Mouse (Mus musculus) Patski (cell line): ENCODE results near the gene Abr. TPM values are rescaled to one million over a fixed set of nuclear protein-coding genes. Genes with fewer than 3 reads are reported as not detected.

Source experiments
- ATAC-seq: fragments of 100-300 bp; one replicate; pipeline ENCODE4 v1.8.0; 2021
- CTCF ChIA-PET: fragments of 350-600 bp; sonication (Branson Sonifier 250); formaldehyde crosslinking; loops from one replicate; lab custom pipeline; 2022; ENCODE audit warnings: inconsistent platforms; lab: Charles Lee
- POLR2A ChIA-PET: fragments of 350-600 bp; sonication (Branson Sonifier 250); formaldehyde crosslinking; loops from one replicate; lab custom pipeline; 2022; ENCODE audit warnings: antibody characterized with exemption, inconsistent platforms; lab: Charles Lee
- DNase-seq: peaks from one replicate; pipeline ENCODE4 v3.0.0-alpha.2; 2011; ENCODE audit warnings: low read depth, low spot score
- H3K27me3 ChIP-seq: fragments of 371-371 bp; one replicate; pipeline ENCODE4 v1.5.1; 2021
- CTCF ChIP-seq: fragments of 100-300 bp; IDR thresholded peaks from one replicate; pipeline ENCODE4 v1.5.1; 2021
- in situ Hi-C: fragments of 300-500 bp; cut with MboI; formaldehyde crosslinking; loops from 3 replicates; pipeline ENCODE4 v1.11.1; 2018; ENCODE audit warnings: low pct_unique_long_range_greater_than_20kb, mixed read lengths
- polyA plus RNA-seq: library from polyadenylated mRNA; unstranded; gene quantifications from one replicate; pipeline ENCODE4 v1.2.3, GENCODE M21; 2021

Abr gene
- polyA plus RNA-seq, 1 experiment from 2014 or later: 136 TPM

DNA sequence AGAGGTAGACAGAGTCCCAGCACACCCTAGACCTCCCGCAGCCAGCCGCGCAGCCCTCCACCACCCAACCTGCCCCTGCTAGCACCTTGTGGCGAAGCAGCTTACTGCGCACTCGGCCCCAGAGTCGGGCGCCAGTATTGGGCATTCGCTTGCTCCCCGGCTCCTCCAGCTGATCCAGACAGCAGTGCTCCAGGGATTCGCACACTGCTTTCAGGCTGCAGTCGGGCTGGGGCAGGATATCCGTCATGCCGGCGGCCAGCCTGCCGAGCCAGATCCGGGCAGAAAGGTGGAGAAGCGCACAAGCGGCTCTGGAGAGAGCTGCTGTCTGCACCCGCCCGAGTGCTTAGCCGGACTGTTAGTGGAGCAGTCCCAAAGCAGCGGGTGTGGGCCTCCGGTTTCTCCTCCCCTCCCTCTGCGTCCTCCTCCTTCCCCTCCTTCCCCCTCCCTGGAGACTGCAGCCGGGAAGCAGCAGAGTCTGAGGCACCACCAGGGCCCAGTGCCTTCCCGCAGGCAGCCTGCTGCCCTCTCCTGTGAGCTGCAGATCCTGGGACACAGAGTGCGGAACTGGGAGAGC lies 185.2 kb downstream of the Abr start:
- ATAC-seq: no peak
- no peak for TF ChIP-seq CTCF
- in situ Hi-C loops: no loop called here
- ChIA-PET POLR2A (no interaction called here), CTCF (interaction anchor here (0.7 kb wide), 1 partner anchor 10 kb away, joined by 3 read pairs; no protein-coding TSS in a partner anchor)
- DNase-seq: no peak
- H3K27me3 ChIP-seq: no peaks in the 10 kb centered on the region

DNA sequence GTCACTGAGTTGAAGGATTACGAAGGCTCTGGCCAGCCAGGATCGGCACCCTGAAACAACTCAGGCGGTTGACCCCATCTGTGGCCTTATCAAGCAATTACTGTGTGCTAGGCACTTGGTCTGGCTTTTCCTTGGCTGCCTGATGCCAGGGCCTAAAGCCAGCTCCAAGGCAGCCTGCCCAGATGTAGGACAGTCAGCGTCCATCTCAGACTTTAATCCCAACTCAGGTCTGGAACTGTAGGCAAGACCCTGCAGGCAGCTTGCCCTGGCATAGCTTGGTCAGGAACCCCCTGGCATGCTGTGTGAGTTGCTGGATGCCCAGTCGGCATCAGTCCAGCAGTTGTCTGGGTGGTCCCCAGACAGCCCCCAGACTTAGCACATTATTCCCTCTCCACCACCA lies 186.1 kb downstream of the Abr start:
- DNase-seq (no peak), ATAC-seq (no peak)
- H3K27me3 ChIP-seq: no peaks in the 10 kb centered on the region
- POLR2A ChIA-PET: no interaction called here
- CTCF ChIA-PET: no interaction called here
- TF ChIP-seq CTCF: no peak
- in situ Hi-C loops: no loop called here

DNA sequence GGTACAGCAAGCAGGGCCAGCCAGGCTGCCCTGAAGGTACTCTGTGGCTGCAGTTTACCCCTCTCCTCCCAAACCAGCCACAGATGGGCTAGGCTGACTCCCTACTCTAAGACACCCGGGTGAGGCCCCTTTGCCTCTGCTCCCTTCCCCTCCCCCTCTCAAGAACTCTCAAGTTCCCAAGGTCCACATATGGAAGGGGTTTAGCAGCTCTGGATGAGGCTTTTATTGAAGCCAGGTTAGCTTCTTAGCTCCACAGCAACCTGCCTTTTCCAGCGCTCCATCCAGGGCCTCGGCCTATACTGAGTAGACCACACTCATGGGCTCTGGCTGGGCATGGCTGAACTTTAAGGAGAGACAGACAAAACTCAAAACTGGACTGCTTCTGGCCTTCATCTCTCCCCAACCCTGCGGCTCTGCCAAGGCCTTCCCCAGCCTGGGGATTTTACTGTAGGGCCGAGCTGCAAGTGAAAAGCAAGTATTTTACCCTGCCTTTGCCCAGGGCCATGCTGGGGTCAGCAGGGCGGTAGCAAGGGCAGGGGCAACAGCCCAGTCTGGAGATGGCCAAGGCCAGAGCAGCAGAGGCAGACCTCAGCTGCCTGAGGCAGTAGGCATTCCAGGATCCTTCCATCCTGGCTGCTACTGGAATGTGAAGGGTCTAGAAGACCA lies 192.0 kb downstream of the Abr start:
- no peaks in the 10 kb centered on the region for H3K27me3 ChIP-seq
- POLR2A ChIA-PET: interaction anchor here (0.7 to 1.3 kb wide), 4 partner anchors 8 to 23 kb away, joined by 3 to 4 read pairs (median 4); no protein-coding TSS in a partner anchor
- DNase-seq (no peak), ATAC-seq (no peak)
- CTCF ChIA-PET: interaction anchor here (1.2 kb wide), 1 partner anchor 67 kb away, joined by 4 read pairs; no protein-coding TSS in a partner anchor
- in situ Hi-C loops: no loop called here
- no peak for TF ChIP-seq CTCF

DNA sequence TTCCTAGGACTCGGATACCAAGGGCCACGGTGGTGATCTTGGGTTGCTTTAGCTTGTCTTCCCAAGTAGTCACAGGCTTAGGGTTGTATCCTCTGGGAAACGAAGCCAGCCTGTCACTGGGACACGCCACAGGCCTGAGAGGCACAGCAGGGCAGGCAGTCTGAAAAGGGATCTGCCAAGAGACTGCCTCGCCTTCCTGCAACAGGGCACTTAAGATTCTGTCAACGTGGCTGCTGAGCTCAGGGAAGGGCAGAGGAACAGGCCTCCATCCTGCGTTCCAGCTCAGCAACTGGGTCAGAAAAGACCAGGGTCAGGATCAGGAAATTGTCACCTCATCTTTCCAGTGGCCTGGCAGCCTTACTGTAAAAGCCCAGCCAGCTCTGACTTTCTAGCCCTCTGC lies 192.6 kb downstream of the Abr start:
- DNase-seq (no peak), ATAC-seq (no peak)
- in situ Hi-C loops: no loop called here
- H3K27me3 ChIP-seq: no peaks in the 10 kb centered on the region
- ChIA-PET CTCF (interaction anchor here (1.2 to 1.5 kb wide), 3 partner anchors 8 to 67 kb away, joined by 3 to 4 read pairs (median 4); no protein-coding TSS in a partner anchor), POLR2A (interaction anchor here (0.7 kb wide), 2 partner anchors 15 to 23 kb away, joined by 3 read pairs; no protein-coding TSS in a partner anchor)
- no peak for TF ChIP-seq CTCF

DNA sequence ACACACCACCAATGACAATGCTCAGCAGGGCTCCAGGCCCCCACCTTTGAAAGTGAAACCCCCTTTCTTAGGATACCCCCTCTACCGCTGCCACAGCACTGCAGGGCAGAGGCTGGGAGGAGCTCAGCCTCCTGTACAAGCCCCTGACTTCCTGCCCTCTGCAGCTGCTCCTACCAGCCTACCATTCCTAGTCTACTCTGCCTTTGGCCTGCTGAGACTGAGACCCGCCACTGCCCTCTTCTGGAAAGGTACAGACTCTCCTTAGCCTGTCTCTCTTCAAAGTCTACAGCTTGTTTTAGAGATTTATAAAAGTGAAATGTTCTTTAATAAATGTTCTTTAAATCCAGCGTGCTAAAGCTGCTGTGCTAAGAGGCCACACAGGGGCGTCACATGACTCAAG lies 193.1 kb downstream of the Abr start:
- no peaks in the 10 kb centered on the region for H3K27me3 ChIP-seq
- in situ Hi-C loops: no loop called here
- ChIA-PET CTCF (interaction anchor here (1.2 to 1.5 kb wide), 3 partner anchors 9 to 68 kb away, joined by 3 to 4 read pairs (median 4); no protein-coding TSS in a partner anchor), POLR2A (interaction anchor here (0.7 to 1.1 kb wide), 2 partner anchors 24 to 42 kb away, joined by 3 read pairs; no protein-coding TSS in a partner anchor)
- DNase-seq (no peak), ATAC-seq (no peak)
- no peak for TF ChIP-seq CTCF

DNA sequence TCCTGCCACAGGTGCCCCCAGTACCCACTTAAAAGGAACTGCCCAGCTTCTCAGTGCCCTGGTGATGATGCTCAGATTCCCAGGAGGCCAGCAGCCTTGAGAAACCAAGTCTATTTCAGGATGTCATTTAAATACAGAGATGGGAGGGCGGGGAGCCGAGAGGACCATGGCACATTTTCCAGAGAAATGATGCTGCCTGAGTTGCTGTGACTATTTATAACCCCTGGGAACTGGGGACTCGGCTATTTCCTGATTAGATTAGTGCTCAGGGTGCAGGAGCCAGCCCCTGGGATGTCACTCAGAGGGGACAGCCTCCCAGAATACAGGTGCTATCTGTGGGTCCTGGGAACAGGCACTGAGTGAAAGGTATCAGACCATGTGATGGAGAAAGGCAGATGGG lies 194.3 kb downstream of the Abr start:
- in situ Hi-C loops: no loop called here
- POLR2A ChIA-PET: no interaction called here
- TF ChIP-seq CTCF: no peak
- no peak for ATAC-seq
- H3K27me3 ChIP-seq: no peaks in the 10 kb centered on the region
- DNase-seq: no peak
- CTCF ChIA-PET: no interaction called here

DNA sequence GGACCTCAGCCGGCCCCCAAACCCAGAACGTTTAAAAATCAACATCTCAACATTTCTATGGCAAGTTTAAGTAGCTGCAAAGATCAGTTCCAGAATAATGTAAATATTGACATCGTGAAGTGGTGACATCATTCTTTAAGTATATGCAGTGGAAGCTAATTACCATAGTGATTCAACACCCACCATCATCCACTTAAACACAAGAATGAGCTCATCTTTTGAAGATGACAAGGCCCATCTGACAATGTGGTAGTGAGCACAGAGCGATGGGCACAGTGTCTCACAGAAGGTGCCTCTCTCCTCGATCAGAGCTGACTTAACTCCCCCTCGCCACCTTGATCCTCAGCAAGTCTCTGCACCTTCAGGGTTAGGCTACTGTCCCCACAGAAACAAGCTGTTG lies 196.4 kb downstream of the Abr start:
- H3K27me3 ChIP-seq: no peaks in the 10 kb centered on the region
- CTCF ChIA-PET: interaction anchor here (0.7 to 1.5 kb wide), 3 partner anchors 11 to 33 kb away, joined by 3 read pairs; no protein-coding TSS in a partner anchor
- POLR2A ChIA-PET: no interaction called here
- TF ChIP-seq CTCF: no peak
- in situ Hi-C loops: no loop called here
- ATAC-seq: no peak
- DNase-seq: no peak

DNA sequence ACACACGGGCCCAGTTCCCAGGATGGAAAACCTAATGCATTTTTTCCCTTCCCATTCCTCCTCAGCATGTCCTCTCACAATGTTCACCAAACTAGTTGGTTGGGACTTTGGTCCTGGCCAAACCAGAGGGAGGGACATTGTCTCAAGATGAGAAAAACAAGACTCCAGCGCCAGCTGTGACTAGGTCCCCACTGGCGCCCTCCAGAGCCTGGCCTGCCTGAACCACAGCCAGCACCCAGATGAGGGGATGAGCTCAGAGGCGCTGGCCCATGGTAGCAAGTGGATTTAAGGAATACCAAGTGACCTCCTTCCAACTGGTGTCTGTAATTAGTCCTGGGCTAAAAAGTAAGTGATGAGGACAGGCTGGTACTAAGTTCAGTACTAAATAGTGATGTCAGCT lies 201.2 kb downstream of the Abr start:
- ATAC-seq: peak; percentile 25
- no peaks in the 10 kb centered on the region for H3K27me3 ChIP-seq
- TF ChIP-seq CTCF: no peak
- CTCF ChIA-PET: interaction anchor here (0.7 to 4.4 kb wide), 6 partner anchors 10 to 225 kb away, joined by 3 to 29 read pairs (median 4); no protein-coding TSS in a partner anchor
- in situ Hi-C loops: loop anchor here (25.0 kb wide), 1 partner anchor 509 kb away; no protein-coding TSS in a partner anchor
- POLR2A ChIA-PET: no interaction called here
- no peak for DNase-seq

DNA sequence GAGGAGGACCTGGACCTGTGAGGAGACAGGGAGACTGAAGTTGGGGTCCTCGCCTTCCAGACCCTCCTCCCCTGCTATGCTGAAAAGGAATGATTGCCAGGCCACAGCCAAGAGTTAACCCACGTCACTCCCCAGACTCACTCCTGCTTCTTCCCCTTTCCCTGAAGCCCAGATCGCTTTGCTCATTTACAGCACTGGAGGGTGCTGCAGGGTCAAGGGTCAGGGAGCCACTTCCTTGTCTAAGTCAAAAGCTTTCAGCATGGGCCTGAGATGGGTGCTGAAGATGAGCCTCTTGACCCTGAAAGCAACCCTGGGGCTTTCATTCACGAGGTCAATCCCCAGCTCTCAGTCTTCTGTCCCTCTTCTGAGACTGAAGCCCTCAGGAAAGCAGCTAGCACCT lies 202.9 kb downstream of the Abr start:
- DNase-seq (no peak), ATAC-seq (no peak)
- no peaks in the 10 kb centered on the region for H3K27me3 ChIP-seq
- ChIA-PET CTCF (interaction anchor here (1.0 to 4.4 kb wide), 3 partner anchors 8 to 35 kb away, joined by 4 to 29 read pairs (median 5); partner anchors contain the start of gene Timm22), POLR2A (no interaction called here)
- in situ Hi-C loops: loop anchor here (25.0 kb wide), 1 partner anchor 507 kb away; no protein-coding TSS in a partner anchor
- no peak for TF ChIP-seq CTCF

DNA sequence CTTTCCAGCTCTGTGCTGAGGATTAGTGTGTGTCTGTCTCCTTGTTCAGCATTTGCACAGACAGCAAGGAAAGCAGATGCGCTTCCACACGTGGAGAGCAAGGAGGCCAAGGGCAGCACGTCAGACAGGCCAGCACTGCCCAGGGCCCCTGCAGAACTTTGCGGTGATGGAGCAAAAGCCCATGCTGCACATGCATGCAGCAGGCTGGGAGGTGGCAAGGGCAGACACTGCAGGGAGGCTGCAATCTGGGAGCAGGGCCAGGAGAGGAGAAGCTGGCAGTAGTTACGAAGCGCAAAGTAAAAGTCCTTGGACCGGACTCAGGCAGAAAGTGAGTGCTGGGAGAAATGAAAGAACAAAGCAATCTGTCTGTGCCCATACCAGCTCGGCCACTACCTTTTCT lies 203.7 kb downstream of the Abr start:
- POLR2A ChIA-PET: no interaction called here
- in situ Hi-C loops: loop anchor here (25.0 kb wide), 1 partner anchor 506 kb away; no protein-coding TSS in a partner anchor
- CTCF ChIA-PET: interaction anchor here (1.4 kb wide), 1 partner anchor 12 kb away, joined by 4 read pairs; the partner anchor contains the start of gene Timm22
- H3K27me3 ChIP-seq: no peaks in the 10 kb centered on the region
- TF ChIP-seq CTCF: no peak
- DNase-seq: no peak
- ATAC-seq: no peak
